Mouse (Mus musculus): Measurements from ENCODE around the gene Pld3. TPM values are rescaled to one million over a fixed set of nuclear protein-coding genes. Genes with fewer than 3 reads are reported as not detected.

Pld3 gene
- total and polyA plus RNA-seq, 3 experiments = 11.1 to 22.8 TPM; not detected in 1

DNA sequence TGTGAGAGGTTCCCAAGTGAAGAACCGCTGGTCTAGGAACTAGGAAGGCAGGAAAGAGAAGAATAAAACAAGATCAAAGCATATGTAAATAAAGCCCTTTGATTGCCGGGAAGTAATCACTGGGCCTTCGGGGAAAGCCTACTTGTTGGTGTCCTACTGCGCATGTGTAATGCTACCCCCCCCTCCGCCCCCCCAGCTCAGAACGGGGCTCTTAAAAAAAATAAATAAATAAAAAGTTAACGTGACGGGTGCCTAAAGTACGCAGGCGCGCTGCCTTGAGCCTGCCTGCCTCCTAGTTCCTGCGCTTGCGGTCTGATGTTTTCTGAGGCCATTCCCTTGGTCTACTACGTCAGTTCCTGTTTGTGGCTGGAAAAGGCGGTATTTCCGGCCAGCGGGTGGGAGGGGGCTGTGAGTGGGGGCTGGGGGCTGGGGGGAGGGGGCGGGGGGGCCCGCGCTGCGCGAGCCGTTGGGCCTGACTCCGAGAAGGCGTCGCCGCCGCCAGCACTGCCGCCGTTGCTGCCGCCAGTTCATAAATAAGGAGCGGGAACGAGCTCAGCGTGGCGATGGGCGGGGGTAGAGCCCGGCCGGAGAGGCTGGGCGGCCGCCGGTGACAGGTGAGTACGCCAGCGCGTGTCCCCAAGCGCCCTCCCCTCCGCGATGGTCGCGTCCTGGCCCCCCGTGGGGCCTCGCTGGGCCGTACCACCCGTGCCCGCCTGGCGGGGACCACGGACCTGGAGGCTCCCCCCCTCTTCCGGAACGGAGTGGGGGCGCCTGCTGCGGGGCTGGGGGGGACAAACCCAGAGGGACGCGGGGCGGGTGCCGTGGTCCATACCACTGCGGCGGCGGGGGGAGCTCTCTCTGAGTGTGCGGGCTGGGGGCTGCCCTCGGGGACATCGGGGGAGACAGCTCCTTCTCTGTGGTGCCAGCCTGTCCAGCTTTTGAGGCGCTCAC, 38.5 kb upstream of the Pld3 start, which contains the start of gene Akt2 (continued):
- TF ChIP-seq ETS1 (IDR thresholded peaks at IDR 0.05; ENCODE audit: low read depth, low read length) = peak; percentile 53
- no peak for TF ChIP-seq RCOR1 (IDR thresholded peaks at IDR 0.05; ENCODE audit: low read depth, low read length)
- no peak for TF ChIP-seq MYC (IDR thresholded peaks at IDR 0.05; ENCODE audit: low read depth, low read length)
- peak; percentile 99 for TF ChIP-seq ZNF384 (IDR thresholded peaks at IDR 0.05; ENCODE audit: low read depth, low read length)
- TF ChIP-seq MAX (IDR thresholded peaks at IDR 0.05; ENCODE audit: low read length) = peak; percentile 52; the same call in 1 of the 2 replicates
- peak; percentile 14 for TF ChIP-seq MXI1 (IDR thresholded peaks at IDR 0.05; ENCODE audit: low read depth, low read length)
- TF ChIP-seq ELF1 (IDR thresholded peaks at IDR 0.05; ENCODE audit: low read depth, low read length) = peak; percentile 75; the same call in 1 of the 2 replicates
- TF ChIP-seq E2F4 (IDR thresholded peaks at IDR 0.05; ENCODE audit: borderline replicate concordance, low read depth, low read length) = no peak
- no peak for TF ChIP-seq POLR2AphosphoS5 (IDR thresholded peaks at IDR 0.05; ENCODE audit: borderline replicate concordance, low read depth, low read length)
- no peak for TF ChIP-seq ZKSCAN1 (IDR thresholded peaks at IDR 0.05; ENCODE audit: low read depth, low read length)

DNA sequence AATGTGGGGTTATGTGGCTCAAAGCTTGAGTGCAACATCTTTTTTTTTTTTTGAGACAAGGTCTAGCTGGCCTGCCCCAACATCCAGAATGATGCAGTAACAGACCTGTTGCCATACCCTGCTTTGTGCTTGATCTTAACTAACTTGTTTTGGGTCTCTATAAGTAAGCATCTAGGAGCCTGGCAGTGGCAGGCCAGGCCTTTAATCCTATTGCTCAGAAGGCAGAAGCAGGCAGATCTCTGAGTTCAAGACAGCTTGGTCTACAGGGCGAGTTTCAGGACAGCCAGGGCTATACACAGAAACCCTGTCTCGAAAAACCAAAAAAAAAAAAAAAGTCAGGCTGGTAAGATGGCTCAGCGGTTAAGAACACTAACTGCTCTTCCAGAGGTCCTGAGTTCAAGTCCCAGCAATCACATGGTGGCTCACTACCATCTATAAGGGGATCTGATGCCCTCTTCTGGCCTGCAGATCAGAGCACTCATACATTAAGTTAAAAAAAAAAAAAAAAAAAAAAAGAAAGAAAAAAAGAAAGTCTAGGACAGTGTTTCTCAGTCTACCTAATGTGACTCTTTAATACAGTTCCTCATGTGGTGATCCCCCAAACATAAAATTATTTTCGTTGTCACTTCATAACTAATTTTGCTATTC, 37.7 kb upstream of the Pld3 start:
- Histone ChIP-seq H3K79me2 (ENCODE audit: control insufficient read depth, insufficient read depth, low read length, poor library complexity) (peaks cover 37% of the 10 kb centered on the region), H3K4me3 (ENCODE audit: control insufficient read depth in 1 of 2, insufficient read depth in 1 of 2, low read depth in 2 of 2, low read length in 2 of 2) (peak overlapping the region; percentile 46 to 79), H3K4me1 (ENCODE audit: control insufficient read depth in 1 of 2, insufficient read depth in 2 of 2, low read length in 2 of 2) (peaks cover 0 to 15% of the 10 kb centered on the region in 2 experiments; a peak in 2 of 4 replicates), H3K9me3 (replicated peaks; ENCODE audit: insufficient read depth, low read length) (no peaks in the 10 kb centered on the region), H3K36me3 (ENCODE audit: control insufficient read depth in 1 of 2, insufficient read depth in 2 of 2, low read length in 2 of 2) (peaks cover 0 to 6% of the 10 kb centered on the region in 2 experiments; a peak in 1 of 4 replicates), H3K9ac (ENCODE audit: control insufficient read depth, low read depth, low read length, poor library complexity, severe bottlenecking) (peak overlapping the region; percentile 62), H3K27ac (ENCODE audit: control insufficient read depth, low read depth, low read length) (peak overlapping the region; percentile 78), H3K27me3 (ENCODE audit: control insufficient read depth in 1 of 2, insufficient read depth in 2 of 2, low read length in 2 of 2) (no peaks in the 10 kb centered on the region)
- TF ChIP-seq RAD21 (IDR thresholded peaks at IDR 0.05; ENCODE audit: low read depth, low read length) (no peak; the same call in none of the 2 replicates), BHLHE40 (IDR thresholded peaks at IDR 0.05; ENCODE audit: borderline replicate concordance, low read depth, low read length) (no peak), CTCF (IDR thresholded peaks at IDR 0.05 in 2 of 3, conservative IDR thresholded peaks at IDR 0.05 in 1 of 3; ENCODE audit: control insufficient read depth in 1 of 3, insufficient read depth in 1 of 3, low read depth in 2 of 3, low read length in 3 of 3, poor library complexity in 1 of 3, severe bottlenecking in 1 of 3) (no peak; a peak in 1 of 6 replicates), SIN3A (IDR thresholded peaks at IDR 0.05; ENCODE audit: low read length) (no peak), SMC3 (IDR thresholded peaks at IDR 0.05; ENCODE audit: low read depth, low read length) (peak; percentile 18), EP300 (IDR thresholded peaks at IDR 0.05; ENCODE audit: low read depth in 1 of 2, low read length in 2 of 2) (no peak), GATA1 (IDR thresholded peaks at IDR 0.05; ENCODE audit: low read depth, low read length) (no peak), NRF1 (IDR thresholded peaks at IDR 0.05; ENCODE audit: insufficient read depth, low read depth, low read length, poor library complexity, severe bottlenecking) (no peak), ZKSCAN1 (IDR thresholded peaks at IDR 0.05; ENCODE audit: low read depth, low read length) (no peak), NELFE (IDR thresholded peaks at IDR 0.05; ENCODE audit: low read depth, low read length) (no peak), ZNF384 (IDR thresholded peaks at IDR 0.05; ENCODE audit: low read depth, low read length) (peak; percentile 40; the same call in 1 of the 2 replicates), MEF2A (IDR thresholded peaks at IDR 0.05; ENCODE audit: extremely low read depth, insufficient replicate concordance, low read depth, low read length, poor library complexity, severe bottlenecking) (no peak), TAL1 (IDR thresholded peaks at IDR 0.05; ENCODE audit: low read length) (no peak), E2F4 (IDR thresholded peaks at IDR 0.05; ENCODE audit: borderline replicate concordance, low read depth, low read length) (no peak), USF1 (IDR thresholded peaks at IDR 0.05; ENCODE audit: low read depth, low read length) (peak; percentile 42; the same call in 1 of the 2 replicates), TBP (IDR thresholded peaks at IDR 0.05; ENCODE audit: low read depth, low read length) (no peak; the same call in 1 of the 2 replicates), UBTF (IDR thresholded peaks at IDR 0.05; ENCODE audit: borderline replicate concordance, insufficient read depth, low read depth, low read length) (no peak), MXI1 (IDR thresholded peaks at IDR 0.05; ENCODE audit: low read depth, low read length) (no peak), POLR2AphosphoS5 (IDR thresholded peaks at IDR 0.05; ENCODE audit: borderline replicate concordance, low read depth, low read length) (no peak), CHD1 (IDR thresholded peaks at IDR 0.05; ENCODE audit: low read depth, low read length) (no peak), MAFK (IDR thresholded peaks at IDR 0.05; ENCODE audit: borderline replicate concordance, low read depth, low read length) (no peak), ZC3H11A (IDR thresholded peaks at IDR 0.05; ENCODE audit: low read depth, low read length) (0 out of 2 replicates have a peak, but pooled peaks have one; percentile 4)
- peak; percentile 18 for DNase-seq (ENCODE audit: low read depth, low spot score)
